Mouse (Mus musculus) lung, postnatal 36 days (tissue): ENCODE results near the gene Lrrc1.

ENCODE experiments used
- DNase-seq: peaks from one replicate; pipeline ENCODE4 v3.0.0; 2022; ENCODE audit warnings: mixed read lengths

Gene Lrrc1

GRCm38 (mm10) chr9:77543351-77544321 lies 1.0 kb downstream of the Lrrc1 start:
- peak; percentile 71 for DNase-seq

GRCm38 (mm10) chr9:77541556-77541955 lies 3.1 kb downstream of the Lrrc1 start:
- DNase-seq = no peak

DNA sequence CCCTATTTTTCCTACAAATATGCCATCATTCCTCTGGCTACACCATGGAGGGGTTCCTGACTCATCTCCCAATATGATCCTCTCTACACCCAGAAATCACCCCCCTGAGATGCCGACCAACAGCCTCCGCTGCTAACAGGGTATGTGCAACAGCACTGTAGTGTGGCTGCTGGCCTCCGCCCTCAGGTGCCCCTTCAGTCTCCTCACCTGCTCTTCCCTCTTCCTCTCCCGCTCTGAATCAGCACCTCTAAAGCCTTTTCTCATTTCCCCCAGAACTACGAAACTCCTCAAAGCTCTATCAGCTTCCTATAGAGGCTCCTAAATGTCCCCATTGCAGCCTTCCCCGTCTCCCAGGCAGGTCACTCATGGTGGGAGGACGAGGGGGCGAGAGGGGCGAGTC lies 5.4 kb downstream of the Lrrc1 start:
- DNase-seq = no peak

GRCm38 (mm10) chr9:77537357-77537756 lies 7.3 kb downstream of the Lrrc1 start:
- DNase-seq = no peak

DNA sequence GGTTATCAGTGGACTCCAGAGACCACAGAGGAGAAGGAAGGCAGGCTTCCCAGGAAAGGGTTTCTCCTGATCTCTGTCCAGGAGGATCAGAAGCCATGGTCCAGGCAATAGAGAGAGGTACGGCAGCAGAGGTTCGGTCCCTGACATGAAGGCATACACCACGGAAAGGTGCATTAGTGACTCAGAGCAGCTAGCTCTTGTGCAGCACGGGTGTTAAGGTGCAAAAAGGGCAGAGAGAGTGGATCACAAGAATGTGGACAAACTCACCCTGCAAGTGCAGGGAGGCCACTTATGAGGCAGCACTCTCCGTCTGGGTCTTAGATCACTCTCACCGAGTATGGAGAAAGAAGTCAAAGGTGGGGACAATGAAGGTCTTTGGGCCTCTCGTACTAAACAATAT lies 7.8 kb downstream of the Lrrc1 start:
- peak; percentile 63 for DNase-seq

- DNase-seq = no peak
These were observed 8.4 kb downstream of the Lrrc1 start for GRCm38 (mm10) chr9:77536286-77536685.

DNA sequence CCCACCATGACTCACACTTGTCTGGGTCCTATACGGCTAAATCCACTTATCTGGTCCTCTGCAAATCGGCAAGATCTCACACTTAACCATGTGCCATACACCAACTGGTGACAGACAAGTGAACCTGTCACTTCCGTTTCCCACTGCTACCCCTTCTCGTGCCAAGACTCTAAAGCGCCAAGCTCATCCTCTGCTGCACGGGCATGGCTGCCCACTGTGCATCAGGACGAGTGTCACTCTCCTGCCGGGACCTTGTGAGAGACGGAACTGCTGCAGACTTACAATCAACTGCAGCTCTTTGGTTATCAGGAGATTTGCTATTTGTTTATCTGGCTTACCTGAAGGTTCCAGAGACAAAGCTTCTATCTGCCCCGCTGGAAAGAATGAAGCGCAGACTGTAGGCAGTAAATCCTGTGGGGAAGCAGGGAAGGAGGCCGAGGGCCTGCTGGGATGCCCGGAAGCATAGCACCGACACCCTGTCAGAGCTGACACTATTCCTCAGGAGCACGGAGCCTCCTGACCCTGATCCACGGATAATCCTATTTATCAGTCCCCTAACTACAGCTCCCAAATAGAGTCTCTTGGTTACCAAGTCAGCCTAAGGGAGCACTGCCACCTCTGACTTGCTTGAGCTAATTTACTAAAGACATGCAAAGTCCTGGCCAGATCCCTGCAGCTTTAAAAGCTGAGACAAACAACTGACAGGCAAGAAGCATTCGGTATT lies 9.5 kb downstream of the Lrrc1 start:
- no peak for DNase-seq

GRCm38 (mm10) chr9:77528379-77529041 lies 16.2 kb downstream of the Lrrc1 start:
- DNase-seq = no peak

- DNase-seq = no peak
These were observed 17.5 kb downstream of the Lrrc1 start for GRCm38 (mm10) chr9:77527170-77527569.

DNA sequence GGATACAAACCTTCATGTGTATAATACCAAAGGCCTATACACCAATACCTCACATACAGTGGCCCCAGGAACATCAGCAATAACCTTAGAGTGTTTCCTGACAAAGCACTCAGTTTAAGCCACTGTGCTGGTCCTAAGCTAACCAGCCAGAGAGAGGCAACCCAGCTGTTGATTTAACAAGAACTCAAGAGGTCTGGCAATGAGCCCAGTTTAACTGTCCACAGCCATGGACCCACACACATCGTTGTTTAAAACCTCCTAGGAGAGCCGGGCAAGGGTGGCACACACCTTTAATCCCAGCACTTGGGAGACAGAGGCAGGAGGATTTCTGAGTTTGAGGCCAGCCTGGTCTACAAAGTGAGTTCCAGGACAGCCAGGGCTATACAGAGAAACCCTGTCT lies 18.0 kb downstream of the Lrrc1 start:
- peak; percentile 60 for DNase-seq

- no peak for DNase-seq
These were observed 18.9 kb downstream of the Lrrc1 start for GRCm38 (mm10) chr9:77525595-77526295.

GRCm38 (mm10) chr9:77523793-77524192 lies 20.9 kb downstream of the Lrrc1 start:
- no peak for DNase-seq

GRCm38 (mm10) chr9:77522476-77522875 lies 22.2 kb downstream of the Lrrc1 start:
- DNase-seq = no peak

GRCm38 (mm10) chr9:77519198-77519597 lies 25.5 kb downstream of the Lrrc1 start:
- no peak for DNase-seq

DNA sequence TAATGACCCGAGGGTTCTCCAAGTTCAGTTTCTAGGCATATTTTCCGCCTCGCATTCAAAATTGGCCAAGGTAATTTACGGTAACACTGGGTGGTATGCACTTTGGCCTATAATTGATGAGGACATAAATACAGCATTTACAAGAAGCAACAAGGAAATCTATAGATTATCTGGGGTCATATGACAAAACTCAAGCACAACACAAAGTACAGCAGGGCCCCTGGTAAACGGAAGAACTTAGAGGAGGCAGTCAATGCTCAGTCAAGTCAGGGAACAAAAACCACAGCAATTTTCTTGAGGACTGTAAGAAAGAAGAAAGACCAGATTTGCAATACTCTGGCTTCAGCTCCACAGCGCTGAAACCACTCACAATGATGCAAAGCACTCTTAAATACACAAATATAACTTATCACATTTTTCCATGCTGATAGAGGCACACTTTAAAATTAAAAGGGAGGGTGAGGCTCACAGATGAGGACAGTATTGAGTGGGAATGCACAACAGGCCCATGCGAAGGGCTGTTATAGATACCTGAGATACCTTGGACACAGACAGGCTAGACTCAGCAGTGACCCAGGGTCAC lies 27.8 kb downstream of the Lrrc1 start:
- DNase-seq = no peak

- no peak for DNase-seq
These were observed 30.8 kb downstream of the Lrrc1 start for GRCm38 (mm10) chr9:77513892-77514291.

- peak; percentile 47 for DNase-seq
These were observed 32.5 kb downstream of the Lrrc1 start for GRCm38 (mm10) chr9:77512220-77512619.

GRCm38 (mm10) chr9:77510574-77510973 lies 34.1 kb downstream of the Lrrc1 start:
- peak; percentile 29 for DNase-seq

- DNase-seq = no peak
These were observed 36.8 kb downstream of the Lrrc1 start for GRCm38 (mm10) chr9:77507743-77508394.

DNA sequence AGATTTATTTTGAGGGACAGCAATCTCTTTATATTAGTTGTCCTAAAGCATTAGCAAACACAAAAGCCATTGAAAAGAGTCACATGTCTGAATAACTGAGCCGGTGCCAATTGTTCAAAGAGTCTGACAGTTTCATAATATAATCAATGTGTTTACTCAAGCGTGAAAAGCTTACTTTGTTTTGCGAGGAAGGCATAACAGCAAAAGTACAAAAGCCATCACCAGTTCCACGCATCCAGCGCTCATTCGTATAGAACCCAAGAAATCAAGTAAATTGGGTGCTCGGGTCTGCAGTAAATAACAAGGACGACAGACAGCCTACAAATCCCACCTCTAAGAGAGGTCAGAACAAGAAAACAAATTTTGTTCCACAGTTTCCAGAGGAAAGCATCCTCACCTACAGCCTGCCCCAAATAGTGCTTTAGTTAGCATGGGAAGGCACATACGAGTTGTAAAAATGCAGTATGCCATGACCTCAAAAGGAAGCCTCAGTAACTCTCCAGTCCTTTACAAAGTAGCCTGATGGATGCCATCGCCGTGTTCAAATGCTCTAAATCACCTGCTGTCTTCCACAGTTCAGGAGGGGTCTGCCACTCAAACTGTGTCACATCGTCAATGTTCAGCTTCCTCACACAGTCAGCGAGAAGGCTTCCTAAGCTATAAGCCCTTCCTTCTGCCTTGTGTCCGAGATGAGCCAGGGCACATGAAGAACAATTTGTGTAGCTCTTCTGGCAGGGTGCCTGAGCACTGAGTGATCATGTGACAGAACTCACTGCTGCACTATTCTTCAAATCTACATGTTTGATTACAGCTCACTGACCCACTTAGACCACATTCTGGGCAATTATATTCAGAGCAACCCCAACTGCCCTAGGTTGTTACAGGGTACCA lies 41.9 kb downstream of the Lrrc1 start:
- no peak for DNase-seq

- DNase-seq = no peak
These were observed 42.5 kb downstream of the Lrrc1 start for GRCm38 (mm10) chr9:77502171-77502547.
